Mouse (Mus musculus): ENCODE results near the gene Dclk1.

DNA sequence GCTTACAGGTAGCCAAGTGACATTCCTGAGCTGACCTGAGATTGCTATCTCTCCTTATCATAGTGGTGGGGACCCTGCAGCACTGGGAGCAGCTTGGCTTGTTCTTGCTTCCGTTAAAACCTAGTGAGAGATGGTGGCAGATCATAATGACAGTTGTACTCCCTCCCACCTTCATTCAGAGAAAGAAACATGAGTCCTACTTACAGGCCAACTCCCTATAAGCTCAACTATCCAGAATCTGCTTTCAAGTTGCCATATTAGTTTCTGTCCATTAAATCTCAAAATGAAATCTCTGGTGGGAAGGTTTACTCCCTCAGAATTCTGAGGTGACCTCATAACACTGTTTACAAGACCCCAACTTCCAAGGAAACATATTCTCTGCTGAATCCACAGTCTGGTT, 316.4 kb downstream of the Dclk1 start:
- no peak for TF ChIP-seq CTCF (IDR thresholded peaks at IDR 0.05; ENCODE audit: control insufficient read depth, insufficient read depth, insufficient read length)
- no peak for TF ChIP-seq MYOD1 (IDR thresholded peaks at IDR 0.05; ENCODE audit: control insufficient read depth, insufficient read length, low read depth)
- TF ChIP-seq MAX (IDR thresholded peaks at IDR 0.05): no peak
- TF ChIP-seq USF1 (IDR thresholded peaks at IDR 0.05; ENCODE audit: low read depth): no peak
